Mouse (Mus musculus) monocyte, adult 2 months (primary cell): ENCODE measurements around the gene Ugcg.
"Not testable (repeated sequence)": the region's sequence is repeated elsewhere in the genome, so short reads cannot be mapped to it uniquely, and the experiment has no call there.

Experiments used
- DNase-seq, 2 experiments: peaks; one replicate each; pipeline ENCODE4 v3.0.0; 2022; ENCODE audit warnings: low spot score in 2 of 2, low read depth in 1 of 2

Ugcg gene

DNA sequence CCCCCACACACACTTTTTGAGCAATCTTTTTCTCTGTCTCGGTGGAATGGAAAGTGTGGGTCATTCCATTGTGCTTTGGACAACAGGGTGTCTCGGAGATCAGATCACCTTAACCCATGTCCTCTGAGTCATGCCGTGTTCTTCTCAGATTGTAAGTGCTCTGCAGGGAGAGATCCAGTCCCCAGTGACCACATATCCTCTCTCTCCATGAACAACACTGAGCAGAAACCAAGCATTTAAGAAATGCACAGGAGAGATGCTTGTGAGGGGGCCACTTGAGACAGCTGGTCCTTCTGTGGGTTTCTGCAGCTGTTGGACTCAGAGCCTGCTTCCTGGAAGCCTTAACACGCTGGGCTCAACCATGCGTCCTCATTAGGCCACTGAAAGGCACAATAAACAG, 66.9 kb downstream of the Ugcg start:
- DNase-seq: no peak

DNA sequence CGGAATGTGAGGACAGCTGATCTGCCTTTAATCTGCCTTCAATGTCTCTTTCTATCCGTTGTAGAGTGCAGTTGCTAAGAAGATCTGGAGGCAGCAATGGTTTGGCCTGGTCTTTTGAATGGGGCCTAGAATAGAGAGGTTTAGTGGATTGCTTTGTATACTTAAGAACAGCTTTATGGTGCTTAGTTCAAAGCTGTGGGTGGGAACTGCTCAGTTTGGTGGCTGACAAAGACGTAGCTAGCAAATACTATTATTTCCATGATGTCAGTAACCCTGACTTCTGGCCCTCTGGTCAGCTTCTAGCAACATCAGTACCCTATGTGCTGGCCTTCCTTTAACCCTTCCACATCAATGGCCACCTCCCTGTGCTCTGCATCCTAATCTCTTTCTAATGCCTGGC, 68.8 kb downstream of the Ugcg start:
- DNase-seq: no peak

DNA sequence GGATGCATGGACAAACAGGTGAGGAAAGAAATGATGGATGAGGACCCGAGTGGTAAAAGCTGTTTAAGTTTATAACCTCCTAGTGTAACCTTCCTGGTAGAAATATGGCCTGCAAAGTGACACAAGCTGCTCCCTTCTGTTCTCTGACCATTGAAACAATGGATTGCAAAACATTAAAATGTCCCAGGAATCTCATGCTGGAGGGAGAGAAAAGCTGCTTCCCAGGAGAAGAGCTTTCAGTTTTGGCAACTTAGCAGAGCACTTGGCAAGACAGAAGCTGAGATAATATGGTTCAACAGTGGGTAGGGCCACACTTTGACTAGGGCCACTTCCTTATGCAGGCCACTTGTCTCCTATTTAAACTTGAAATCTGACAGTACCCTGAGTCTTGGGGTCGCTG, 69.7 kb downstream of the Ugcg start:
- DNase-seq: no peak

DNA sequence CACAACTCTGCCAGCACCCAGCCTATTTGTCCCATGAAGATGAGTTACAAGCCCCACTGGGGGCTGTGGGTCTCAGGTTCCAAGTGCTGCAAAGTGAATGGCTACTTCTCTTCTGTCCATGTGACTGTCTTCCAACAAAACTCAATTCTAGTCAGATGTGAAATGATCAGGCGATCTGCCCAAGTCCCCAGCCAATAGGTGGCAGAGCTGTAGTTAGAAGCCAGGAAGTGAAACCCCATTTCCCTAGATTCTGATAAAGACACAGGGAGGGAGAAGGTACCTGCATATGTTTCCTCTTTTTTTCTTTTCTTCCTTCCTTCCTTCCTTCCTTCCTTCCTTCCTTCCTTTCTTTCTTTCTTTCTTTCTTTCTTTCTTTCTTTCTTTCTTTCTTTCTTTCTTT, 70.7 kb downstream of the Ugcg start:
- no peak for DNase-seq

DNA sequence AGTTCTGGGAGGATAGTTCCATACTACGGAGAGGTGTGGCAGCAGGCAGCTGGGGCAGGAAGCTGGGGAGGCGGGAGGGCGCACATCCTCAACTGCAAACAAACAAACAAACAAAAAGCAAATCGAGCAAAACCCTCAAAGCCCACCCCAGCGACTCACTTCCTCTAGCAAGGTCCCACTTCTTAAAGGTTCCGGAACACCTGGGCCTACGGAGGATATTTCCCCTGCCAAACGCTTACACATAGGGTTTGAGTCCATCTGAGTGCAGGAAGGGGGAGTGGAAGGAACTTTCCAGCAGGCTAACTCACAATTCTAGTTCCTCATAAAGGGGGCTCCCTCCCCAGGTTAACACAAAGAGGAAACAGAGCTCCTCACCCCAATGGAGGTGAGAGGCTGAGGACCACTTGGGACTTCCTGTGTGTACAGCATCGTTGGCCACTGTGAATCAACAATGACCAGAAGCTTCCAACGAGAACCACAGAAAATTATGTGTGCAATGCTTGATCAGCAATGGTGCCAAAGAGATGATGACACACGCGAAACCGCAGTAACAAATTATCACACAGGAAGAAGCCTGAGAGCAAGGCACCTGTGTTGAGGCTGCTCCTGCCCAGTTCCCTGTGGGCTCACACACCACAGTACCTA, 71.9 kb downstream of the Ugcg start:
- DNase-seq: no peak

DNA sequence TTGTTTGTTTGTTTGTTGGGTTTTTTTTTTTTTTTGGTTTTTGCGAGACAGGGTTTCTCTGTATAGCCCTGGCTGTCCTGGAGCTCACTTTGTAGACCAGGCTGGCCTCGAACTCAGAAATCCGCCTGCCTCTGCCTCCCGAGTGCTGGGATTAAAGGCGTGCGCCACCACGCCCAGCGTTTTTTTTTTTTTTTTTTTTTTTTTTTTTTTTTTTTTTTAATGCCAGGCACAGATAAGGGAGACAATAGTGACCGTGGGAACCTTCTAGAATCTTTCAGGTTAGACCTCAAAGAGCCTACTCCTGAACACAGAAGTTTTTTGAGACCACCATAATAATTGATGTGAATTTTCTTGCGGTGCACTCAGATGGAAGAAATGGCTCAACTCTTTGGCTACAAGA, 72.5 kb downstream of the Ugcg start:
- DNase-seq: not testable (repeated sequence)

DNA sequence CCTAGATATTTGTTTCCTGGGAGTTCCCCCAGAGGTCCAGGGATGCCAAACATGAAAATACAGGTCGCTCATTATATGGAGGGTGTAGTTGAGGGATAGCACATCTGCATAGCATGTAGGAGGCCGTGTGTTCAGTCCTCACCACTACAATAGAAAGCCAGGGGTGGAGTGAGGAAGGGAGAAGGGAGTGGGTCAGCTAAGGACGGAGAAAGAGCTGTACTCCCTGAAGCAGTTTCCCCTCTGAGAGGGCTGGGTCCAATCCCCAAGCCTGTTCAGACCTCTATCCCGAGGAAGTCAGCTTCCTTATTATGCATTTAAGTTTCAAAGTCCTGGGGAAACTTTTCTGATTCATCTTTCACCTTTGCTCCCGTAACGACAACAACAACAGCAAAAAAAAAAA, 73.1 kb downstream of the Ugcg start:
- DNase-seq: no peak

DNA sequence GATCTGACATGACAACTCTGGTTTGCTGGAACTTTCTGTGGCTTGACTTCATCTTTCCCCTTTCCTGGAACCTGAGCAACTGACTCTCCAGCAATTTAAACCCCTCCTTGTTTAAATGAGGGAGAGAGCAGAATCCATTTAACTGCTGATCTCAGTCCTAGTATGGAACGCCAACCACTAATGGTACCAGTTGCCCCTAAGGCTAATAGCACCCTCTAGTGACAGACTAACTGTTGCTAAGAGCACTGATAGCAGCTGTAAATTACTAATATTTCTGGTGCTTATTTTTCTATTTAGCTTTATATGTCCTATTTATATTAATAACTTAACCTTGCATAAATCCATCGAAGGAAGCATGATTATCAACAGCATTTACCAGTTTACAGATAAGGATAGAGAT, 74.4 kb downstream of the Ugcg start:
- no peak for DNase-seq

DNA sequence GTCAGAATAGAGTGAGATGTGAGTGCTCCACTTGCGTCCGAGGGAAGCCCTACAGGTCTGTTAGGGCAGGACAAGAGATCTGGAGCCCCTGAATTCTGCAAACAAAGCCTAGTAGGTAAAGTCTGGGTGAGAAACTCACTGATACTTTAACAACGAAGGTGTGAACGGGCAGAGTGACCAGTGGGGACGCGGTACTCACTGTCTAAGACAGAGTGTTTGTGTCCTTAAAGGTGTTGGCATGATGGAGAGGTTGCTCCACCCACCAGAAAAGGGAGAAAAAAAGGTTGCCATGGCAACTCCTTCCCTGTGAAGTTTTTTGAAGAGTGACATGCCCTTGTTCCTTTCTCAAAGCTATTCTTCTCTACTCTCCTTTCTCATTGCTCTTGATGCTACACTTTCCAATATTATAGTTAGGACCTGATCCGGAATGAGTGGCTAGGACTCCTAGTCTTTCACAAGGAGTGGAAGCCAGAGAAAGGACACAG, 75.6 kb downstream of the Ugcg start:
- no peak for DNase-seq

DNA sequence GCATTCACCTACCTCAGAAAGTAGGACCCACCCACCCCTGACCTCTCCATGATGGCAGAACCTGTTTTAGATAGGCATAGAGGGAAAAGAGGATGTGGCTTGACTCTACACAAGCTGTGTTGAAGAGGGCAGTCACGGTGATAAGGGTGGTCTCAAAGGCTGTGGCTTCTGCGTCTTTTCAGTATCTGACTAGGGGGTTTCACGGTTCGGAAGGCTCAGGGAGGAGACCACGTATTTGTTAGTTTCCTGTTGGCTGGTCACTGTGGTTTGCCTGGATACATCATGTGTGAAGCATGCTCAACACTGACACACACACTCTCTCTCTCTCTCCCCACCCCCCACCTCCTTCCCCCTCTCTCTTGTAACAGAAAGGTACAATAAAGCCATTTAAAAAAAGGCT, 76.1 kb downstream of the Ugcg start:
- no peak for DNase-seq

DNA sequence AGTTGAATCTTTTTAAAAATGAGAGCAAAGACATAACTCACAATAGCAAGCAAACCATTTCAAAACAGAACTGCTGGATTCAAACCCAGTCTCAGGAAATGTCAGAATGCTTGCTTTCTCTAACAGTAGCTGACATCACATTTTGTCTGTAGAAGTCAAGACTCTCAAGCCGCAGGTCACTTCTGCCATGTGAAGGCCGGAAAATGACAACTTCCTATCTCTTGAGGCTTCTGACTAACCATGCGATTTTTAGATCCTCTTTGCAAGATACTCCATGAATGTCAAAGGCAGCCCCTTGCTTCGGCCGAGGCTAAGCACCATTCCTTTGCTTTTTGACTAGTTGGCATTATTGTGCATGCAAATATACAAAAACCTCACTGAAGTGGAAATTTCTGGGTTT, 76.6 kb downstream of the Ugcg start:
- no peak for DNase-seq
